Mouse (Mus musculus) thymus, adult 2 months (tissue): ENCODE measurements around the gene Ptrhd1. TPM values are rescaled to one million over a fixed set of nuclear protein-coding genes. Genes with fewer than 3 reads are reported as not detected.

Experiments
- DNase-seq: peaks from one replicate; pipeline ENCODE4 v3.0.0; 2021
- H3K27ac ChIP-seq: fragments of 200-500 bp; 2 replicates; pipeline ENCODE4 v1.5.1; 2012; ENCODE audit warnings: low read length, control low read depth; ENCODE audit not compliant: control insufficient read depth, insufficient read depth
- H3K27me3 ChIP-seq: fragments of 200-500 bp; 2 replicates; pipeline ENCODE4 v1.6.1; 2012; ENCODE audit warnings: mild to moderate bottlenecking, low read length, moderate library complexity, mixed read lengths; ENCODE audit not compliant: control insufficient read depth, insufficient read depth
- H3K36me3 ChIP-seq: fragments of 200-500 bp; 2 replicates; pipeline ENCODE4 v1.6.1; 2012; ENCODE audit warnings: mild to moderate bottlenecking, low read length, moderate library complexity; ENCODE audit not compliant: control insufficient read depth, insufficient read depth
- H3K4me1 ChIP-seq: fragments of 200-500 bp; replicated peaks from 2 replicates; pipeline ENCODE4 v1.6.1; 2012; ENCODE audit warnings: low read length; ENCODE audit not compliant: control insufficient read depth, insufficient read depth
- H3K4me3 ChIP-seq: fragments of 200-500 bp; 2 replicates; pipeline ENCODE4 v1.5.1; 2012; ENCODE audit warnings: mild to moderate bottlenecking, low read length, control low read depth, moderate library complexity; ENCODE audit not compliant: control insufficient read depth, insufficient read depth
- CTCF ChIP-seq: fragments of 200-500 bp; IDR thresholded peaks from 2 replicates; pipeline ENCODE4 v1.5.1; 2012; ENCODE audit warnings: mild to moderate bottlenecking, control low read depth, low read length, moderate library complexity, borderline replicate concordance; ENCODE audit not compliant: control insufficient read depth, poor library complexity, insufficient read depth; ENCODE audit errors: extremely low read depth
- POLR2A ChIP-seq: fragments of 200-500 bp; IDR thresholded peaks from 2 replicates; pipeline ENCODE4 v1.6.1; 2012; ENCODE audit warnings: mild to moderate bottlenecking, low read length, control low read depth, moderate library complexity; ENCODE audit not compliant: control insufficient read depth, poor library complexity, insufficient read depth; ENCODE audit errors: extremely low read depth
- WGBS: fragments of 180-500 bp; shearing (Covaris S2); methylation state at CpG from one replicate; pipeline ENCODE4 v1.1.7; 2018; 5-methylcytosine and 5-hydroxymethylcytosine counted together
- polyA plus RNA-seq: library from polyadenylated mRNA; depleted of rRNA; stranded (reverse); fragments of >200 nt; gene quantifications from 2 replicates; pipeline ENCODE4 v1.2.3, GENCODE M21; 2012; rRNA removed

Ptrhd1 gene
- polyA plus RNA-seq, 1 experiment = 6.2 TPM

- WGBS = 69% methylated on average over 3 of the region's 3 CpGs
- no peak overlapping the region for H3K27ac ChIP-seq
These were observed 45.3 kb downstream of the Ptrhd1 start for GRCm38 (mm10) chr12:4278978-4279755.

GRCm38 (mm10) chr12:4279878-4280277 lies 46.1 kb downstream of the Ptrhd1 start:
- Histone ChIP-seq H3K4me1 (no peaks in the 10 kb centered on the region), H3K27me3 (no peaks in the 10 kb centered on the region), H3K4me3 (no peak overlapping the region), H3K36me3 (peaks cover 3% of the 10 kb centered on the region; the same call in 1 of the 2 replicates), H3K27ac (no peak overlapping the region)
- DNase-seq = no peak
- 79% methylated on average over 3 of the region's 3 CpGs for WGBS
- no peak for TF ChIP-seq CTCF
- TF ChIP-seq POLR2A = no peak

More at GRCm38 (mm10) chr12:4278978-4279755, 45.3 kb downstream of the Ptrhd1 start:
- Histone ChIP-seq H3K36me3 (peaks cover 9% of the 10 kb centered on the region), H3K27me3 (no peaks in the 10 kb centered on the region), H3K4me3 (no peak overlapping the region), H3K4me1 (no peaks in the 10 kb centered on the region)
- no peak for DNase-seq
- TF ChIP-seq POLR2A = no peak
- TF ChIP-seq CTCF = no peak

DNA sequence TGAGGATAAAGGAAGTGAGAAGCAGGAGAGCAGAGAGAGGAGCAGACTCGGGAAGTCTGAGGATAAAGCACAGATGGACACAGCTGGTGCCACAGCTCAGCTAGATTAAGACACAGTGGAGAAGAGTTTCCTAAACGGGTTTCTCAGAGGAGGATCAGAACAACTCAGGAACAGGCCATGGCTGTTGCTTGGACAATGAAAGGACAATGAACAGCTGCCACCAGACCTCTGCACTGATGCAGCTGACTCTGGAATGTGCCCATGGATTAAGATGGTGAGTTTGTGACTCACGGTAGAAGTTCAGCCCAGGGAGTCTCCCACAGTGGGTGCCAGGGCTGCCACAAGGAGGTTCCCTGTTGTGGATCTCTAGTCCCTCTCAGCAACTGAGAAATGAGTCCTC lies 51.4 kb downstream of the Ptrhd1 start:
- no peak overlapping the region for H3K27ac ChIP-seq
- TF ChIP-seq CTCF (no peak), POLR2A (no peak)
- no peak for DNase-seq
- H3K4me3 ChIP-seq = no peak overlapping the region
- no peaks in the 10 kb centered on the region for H3K27me3 ChIP-seq
- H3K4me1 ChIP-seq = no peaks in the 10 kb centered on the region
- WGBS = 76% methylated on average over 3 of the region's 3 CpGs
- H3K36me3 ChIP-seq = peaks cover 6% of the 10 kb centered on the region; the same call in 1 of the 2 replicates

Other genes starting within 250 kb of the Ptrhd1 start
- 1.5 TPM in 2 replicates for gene Efr3b, start 195.1 kb upstream of the Ptrhd1 start, polyA plus RNA-seq
- gene Dnajc27, start 151.4 kb upstream of the Ptrhd1 start, polyA plus RNA-seq = 8.9 and 9.4 TPM in 2 replicates
- 20.8 and 25.5 TPM in 2 replicates for gene Adcy3, start 100.9 kb upstream of the Ptrhd1 start, polyA plus RNA-seq
- 30.9 and 33.8 TPM in 2 replicates for gene Cenpo, start 267 bp downstream of the Ptrhd1 start, polyA plus RNA-seq
- 33.3 and 38.9 TPM in 2 replicates for gene Ncoa1, start 243.2 kb downstream of the Ptrhd1 start, polyA plus RNA-seq